Mouse (Mus musculus): ENCODE data around the gene D930048N14Rik. TPM values are rescaled to one million over a fixed set of nuclear protein-coding genes. Genes with fewer than 3 reads are reported as not detected.
"Not testable (repeated sequence)": the region's sequence is repeated elsewhere in the genome, so short reads cannot be mapped to it uniquely, and the experiment has no call there.

The D930048N14Rik gene
- 2.7 and 3.9 TPM in 2 replicates for polyA plus RNA-seq (2015; fragmentation: Nextera tagmentation; extraction: Ambion mirVana)

DNA sequence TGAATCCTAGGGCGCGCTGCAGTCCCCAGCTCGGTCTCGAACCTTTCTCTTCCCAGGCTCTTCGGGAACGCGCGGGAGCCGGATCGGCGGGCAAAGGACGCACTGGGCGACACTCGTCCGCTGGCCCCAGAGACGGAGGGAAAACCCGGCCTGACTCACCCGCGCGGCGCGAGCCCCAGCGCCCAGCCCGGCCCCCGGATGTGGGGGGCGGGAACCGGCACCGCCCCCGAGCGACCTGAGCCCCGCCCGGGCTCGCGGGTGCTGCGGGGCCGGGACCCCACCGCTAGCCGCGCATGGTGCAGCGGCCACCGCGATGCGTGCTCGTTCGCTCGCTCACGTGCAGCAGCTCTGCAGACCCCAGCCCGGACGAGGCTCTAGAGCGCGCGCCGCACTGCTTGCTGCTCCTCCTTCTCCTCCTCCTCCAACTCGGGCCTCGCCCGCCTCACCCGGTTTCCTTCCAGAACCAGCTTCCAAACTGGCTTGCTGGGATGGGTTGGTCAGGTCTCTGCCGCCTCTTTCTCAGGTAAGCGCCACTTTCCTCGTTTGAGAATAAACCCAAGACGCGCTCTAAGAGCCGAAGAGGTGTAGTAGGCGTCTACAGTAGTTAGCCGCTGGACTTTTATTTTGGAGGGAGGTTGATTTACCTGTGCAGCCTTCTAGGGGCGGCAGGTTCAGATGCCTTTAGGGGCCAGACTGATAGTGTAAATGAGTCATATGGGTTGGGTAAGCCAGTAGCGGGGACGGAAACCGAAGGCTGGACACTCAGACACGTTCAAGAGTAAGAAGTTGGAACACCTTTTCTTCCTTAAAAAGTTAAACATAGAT is at the start of gene D930048N14Rik, which contains the start of gene N4bp3:
Gene D930048N14Rik, plus strand, starts transcription at position 264 of the 825 bp plus-strand sequence.
Gene N4bp3, minus strand, starts transcription at position 152 of the 825 bp plus-strand sequence.
- H3K27ac ChIP-seq, result peak within 1 kb of the TSS; percentile 66
- peak within 1 kb of the TSS; percentile 92 for H3K4me2 ChIP-seq
- peak within 1 kb of the TSS; percentile 65 for H3K4me3 ChIP-seq
- no peaks in the 10 kb centered on the region for H3K36me3 ChIP-seq
- peak; percentile 82 for ATAC-seq (ENCODE audit: borderline replicate concordance, extremely low read depth, low FRiP score, low TSS enrichment)
- peak within 1 kb of the TSS; percentile 66 for H3K9ac ChIP-seq
- H3K4me1 ChIP-seq, result peaks cover 27% of the 10 kb centered on the region
- 2% methylated on average over 64 of the region's 70 CpGs for WGBS
- peaks cover 3% of the 10 kb centered on the region; the same call in 1 of the 2 replicates for H3K27me3 ChIP-seq
- H3K9me3 ChIP-seq, result no peaks in the 10 kb centered on the region

- 80% methylated on average over 3 of the region's 3 CpGs for WGBS
- Histone ChIP-seq H3K4me2 (no peak overlapping the region), H3K4me3 (no peak overlapping the region), H3K36me3 (peaks cover 83% of the 10 kb centered on the region), H3K9me3 (no peaks in the 10 kb centered on the region), H3K27ac (no peak overlapping the region), H3K9ac (no peak overlapping the region), H3K4me1 (peaks cover 27% of the 10 kb centered on the region), H3K27me3 (no peaks in the 10 kb centered on the region)
- ATAC-seq (ENCODE audit: borderline replicate concordance, extremely low read depth, low FRiP score, low TSS enrichment), result no peak
Measured at GRCm38 (mm10) chr11:51602253-51602652, 48.5 kb upstream of the D930048N14Rik start.

DNA sequence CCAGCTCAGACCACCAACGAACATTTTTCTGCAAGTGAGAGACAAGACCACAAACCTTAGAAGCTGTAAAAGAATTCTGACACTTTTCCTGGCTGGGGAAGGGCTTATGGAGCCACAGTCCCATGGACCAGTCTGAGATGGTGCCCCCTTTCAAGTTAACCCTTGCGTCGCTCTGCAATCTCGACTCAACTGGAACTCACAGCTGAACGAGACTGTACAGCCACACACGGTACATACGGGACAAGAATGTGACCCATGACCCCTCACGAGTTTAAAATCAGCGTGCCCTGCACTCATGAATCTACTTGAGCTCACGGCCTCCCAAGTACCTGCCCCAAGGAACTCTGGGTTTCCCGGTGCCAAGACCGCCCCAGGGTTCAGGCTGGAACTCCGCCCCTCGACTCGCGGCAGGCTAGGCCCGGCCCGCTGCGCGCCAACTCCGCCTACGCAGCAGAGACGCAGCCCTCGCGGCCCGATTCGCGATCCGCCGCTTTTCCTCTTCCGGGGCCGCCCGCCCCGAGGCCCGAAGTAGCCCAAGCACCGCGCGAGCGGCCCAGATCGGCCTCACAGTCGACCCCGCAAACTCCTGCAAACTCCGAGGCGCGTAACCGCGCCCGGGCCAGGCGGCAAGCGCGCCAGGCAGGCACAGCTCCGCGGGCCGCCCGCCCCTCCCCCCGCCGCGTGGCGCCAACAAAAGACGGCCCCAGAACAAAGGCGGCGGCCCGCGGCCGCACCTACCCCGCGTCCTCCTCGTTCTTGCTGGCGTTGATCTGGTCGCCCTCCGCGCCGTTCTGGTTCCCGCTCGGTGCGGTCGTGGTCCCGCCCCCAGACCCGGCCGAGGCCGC is 44.9 kb upstream of the D930048N14Rik start:
- peak; percentile 81 for ATAC-seq (ENCODE audit: borderline replicate concordance, extremely low read depth, low FRiP score, low TSS enrichment)
- H3K4me3 ChIP-seq, result peak overlapping the region; percentile 99
- H3K4me1 ChIP-seq, result peaks cover 33% of the 10 kb centered on the region
- under 1% methylated on average over 77 of the region's 81 CpGs for WGBS
- peaks cover 48% of the 10 kb centered on the region for H3K36me3 ChIP-seq
- H3K9me3 ChIP-seq, result no peaks in the 10 kb centered on the region
- H3K27me3 ChIP-seq, result no peaks in the 10 kb centered on the region
- peak overlapping the region; percentile 99 for H3K9ac ChIP-seq
- H3K27ac ChIP-seq, result peak overlapping the region; percentile 94
- peak overlapping the region; percentile 71 for H3K4me2 ChIP-seq

GRCm38 (mm10) chr11:51606447-51607095 is 44.2 kb upstream of the D930048N14Rik start, which contains the start of gene Hnrnpab:
Hnrnpab (minus strand) TSS chr11:51606847.
- Histone ChIP-seq H3K9ac (peak within 1 kb of the TSS; percentile 99), H3K27ac (peak within 1 kb of the TSS; percentile 94), H3K9me3 (no peaks in the 10 kb centered on the region), H3K4me1 (peaks cover 33% of the 10 kb centered on the region), H3K27me3 (no peaks in the 10 kb centered on the region), H3K36me3 (peaks cover 40% of the 10 kb centered on the region), H3K4me2 (peak within 1 kb of the TSS; percentile 80), H3K4me3 (peak within 1 kb of the TSS; percentile 99)
- WGBS, result under 1% methylated on average over 83 of the region's 91 CpGs
- ATAC-seq (ENCODE audit: borderline replicate concordance, extremely low read depth, low FRiP score, low TSS enrichment), result peak; percentile 93

DNA sequence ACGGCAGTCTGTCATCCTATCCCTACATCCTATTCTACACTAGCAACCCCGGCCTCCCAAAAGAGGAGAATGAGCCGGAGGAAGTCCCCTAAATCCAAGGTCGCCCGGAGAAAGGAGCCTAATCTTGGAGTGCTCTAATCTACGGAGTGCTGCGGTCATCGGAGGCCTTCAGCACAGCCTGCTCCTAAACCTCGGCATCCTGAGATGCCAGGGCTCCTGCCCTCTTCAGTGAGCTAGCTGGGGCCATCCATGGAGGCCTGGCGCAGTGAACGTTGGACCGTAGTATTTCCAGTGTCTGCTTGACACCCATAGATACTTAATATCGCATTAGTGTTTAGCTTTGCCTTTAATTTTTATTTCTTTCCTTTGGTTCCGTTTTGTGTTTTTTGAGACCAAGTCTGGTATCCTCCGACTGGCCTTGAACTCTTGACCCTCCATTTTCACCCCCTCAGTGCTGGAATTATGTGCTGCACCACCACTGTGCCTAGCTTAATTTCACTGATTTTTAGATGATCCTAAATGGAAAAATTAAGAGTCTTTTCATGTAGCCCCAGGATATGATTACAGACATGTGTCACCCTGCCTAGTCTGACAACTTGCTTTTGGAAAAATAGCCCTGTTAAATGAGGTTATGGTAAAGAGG is 43.5 kb upstream of the D930048N14Rik start:
- H3K9me3 ChIP-seq, result no peaks in the 10 kb centered on the region
- 7% methylated on average over 15 of the region's 15 CpGs for WGBS
- H3K36me3 ChIP-seq, result peaks cover 34% of the 10 kb centered on the region
- peak; percentile 41 for ATAC-seq (ENCODE audit: borderline replicate concordance, extremely low read depth, low FRiP score, low TSS enrichment)
- H3K4me2 ChIP-seq, result peak overlapping the region; percentile 80
- H3K4me3 ChIP-seq, result peak overlapping the region; percentile 99
- no peaks in the 10 kb centered on the region for H3K27me3 ChIP-seq
- peak overlapping the region; percentile 88 for H3K9ac ChIP-seq
- peaks cover 29% of the 10 kb centered on the region for H3K4me1 ChIP-seq
- H3K27ac ChIP-seq, result peak overlapping the region; percentile 94

DNA sequence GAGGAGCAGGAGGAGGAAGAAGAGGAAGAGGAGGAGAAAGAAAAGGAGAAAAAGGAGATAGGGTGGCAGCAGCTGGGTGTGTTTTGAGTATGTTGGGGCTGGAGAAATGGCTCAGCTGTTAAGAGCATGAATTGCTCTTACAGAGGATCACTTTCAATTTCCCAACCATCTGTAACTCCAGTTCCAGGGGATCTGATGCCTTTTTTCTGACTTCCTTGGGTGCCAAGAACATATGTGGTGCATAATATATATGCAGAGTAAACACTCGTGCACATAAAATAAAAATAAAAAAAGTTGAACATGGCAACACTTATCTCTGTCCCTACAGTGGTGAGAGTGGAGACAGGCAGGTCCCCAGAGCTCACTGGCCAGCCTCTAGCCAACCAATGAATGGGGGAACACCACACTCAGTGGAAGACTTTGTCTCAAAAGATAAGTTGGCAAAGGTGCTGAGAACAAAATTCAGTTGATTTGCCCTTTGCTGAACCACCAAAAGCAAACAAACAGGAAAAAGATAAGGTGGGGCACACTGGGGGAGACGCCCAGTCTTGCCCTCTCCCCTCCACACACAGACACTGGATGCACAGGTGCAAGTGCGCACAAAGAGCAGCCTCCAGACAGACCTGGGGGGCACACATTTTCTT is 41.4 kb upstream of the D930048N14Rik start:
- no peak for ATAC-seq (ENCODE audit: borderline replicate concordance, extremely low read depth, low FRiP score, low TSS enrichment)
- peaks cover 12% of the 10 kb centered on the region for H3K36me3 ChIP-seq
- no peak overlapping the region for H3K4me2 ChIP-seq
- H3K9ac ChIP-seq, result no peak overlapping the region
- H3K27me3 ChIP-seq, result no peaks in the 10 kb centered on the region
- H3K4me1 ChIP-seq, result peaks cover 17% of the 10 kb centered on the region
- H3K9me3 ChIP-seq, result no peaks in the 10 kb centered on the region
- H3K27ac ChIP-seq, result no peak overlapping the region
- 68% methylated on average over 3 of the region's 3 CpGs for WGBS
- no peak overlapping the region for H3K4me3 ChIP-seq

DNA sequence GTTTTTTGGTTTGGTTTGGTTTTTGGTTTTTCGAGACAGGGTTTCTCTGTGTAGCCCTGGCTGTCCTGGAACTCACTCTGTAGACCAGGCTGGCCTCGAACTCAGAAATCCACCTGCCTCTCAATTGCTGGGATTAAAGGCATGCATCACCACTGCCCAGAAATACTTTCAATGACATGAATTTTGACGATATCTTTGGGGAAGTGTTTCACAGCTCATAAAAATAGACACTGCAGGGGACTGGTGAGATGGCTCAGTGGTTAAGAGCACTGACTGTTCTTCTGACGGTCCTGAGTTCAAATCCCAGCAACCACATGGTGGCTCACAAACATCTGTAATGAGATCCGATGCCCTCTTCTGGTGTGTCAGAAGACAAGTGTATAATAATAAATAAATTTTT is 40.8 kb upstream of the D930048N14Rik start:
- not testable (repeated sequence) for H3K27me3 ChIP-seq; ATAC-seq (ENCODE audit: borderline replicate concordance, extremely low read depth, low FRiP score, low TSS enrichment); H3K9me3 ChIP-seq; H3K9ac ChIP-seq; H3K27ac ChIP-seq; H3K4me2 ChIP-seq; H3K4me3 ChIP-seq; H3K36me3 ChIP-seq
- 78% methylated on average over 5 of the region's 5 CpGs for WGBS
- H3K4me1 ChIP-seq, result peaks cover 17% of the 10 kb centered on the region

DNA sequence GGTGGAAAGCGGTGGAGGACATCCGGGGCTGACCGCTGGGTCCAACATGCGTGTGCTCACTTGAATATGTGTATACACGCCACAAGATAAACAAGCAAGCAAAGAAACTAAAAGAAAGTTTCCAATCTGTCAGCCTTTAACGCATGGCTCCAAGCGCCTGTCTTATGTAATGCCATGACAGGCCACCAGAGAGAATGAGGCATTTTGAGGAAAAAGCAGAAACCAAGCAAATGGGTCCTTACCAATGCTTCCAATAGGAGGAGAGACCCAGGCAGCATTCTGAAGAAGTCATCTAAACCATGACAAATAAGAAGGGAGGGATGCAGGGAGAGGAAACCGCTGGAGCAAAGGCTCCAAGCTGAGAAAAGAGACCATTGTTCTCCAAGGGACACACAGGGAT is 36.5 kb upstream of the D930048N14Rik start:
- Histone ChIP-seq H3K9ac (no peak overlapping the region), H3K27ac (peak overlapping the region; percentile 98)
- WGBS, result 67% methylated on average over 8 of the region's 8 CpGs

GRCm38 (mm10) chr11:51615129-51615528 is 35.6 kb upstream of the D930048N14Rik start:
- ATAC-seq (ENCODE audit: borderline replicate concordance, extremely low read depth, low FRiP score, low TSS enrichment), result no peak
- no peaks in the 10 kb centered on the region for H3K9me3 ChIP-seq
- H3K36me3 ChIP-seq, result no peaks in the 10 kb centered on the region
- no peaks in the 10 kb centered on the region for H3K27me3 ChIP-seq
- peaks cover 25% of the 10 kb centered on the region for H3K4me1 ChIP-seq
- H3K4me2 ChIP-seq, result peak overlapping the region; percentile 81
- H3K4me3 ChIP-seq, result peak overlapping the region; percentile 41
- WGBS, result 18% methylated on average over 7 of the region's 7 CpGs
- peak overlapping the region; percentile 98 for H3K27ac ChIP-seq
- H3K9ac ChIP-seq, result peak overlapping the region; percentile 59

More for the DNA sequence above, 36.5 kb upstream of the D930048N14Rik start:
- H3K4me2 ChIP-seq, result no peak overlapping the region
- no peak overlapping the region for H3K4me3 ChIP-seq
- H3K9me3 ChIP-seq, result no peaks in the 10 kb centered on the region
- H3K4me1 ChIP-seq, result peaks cover 24% of the 10 kb centered on the region
- no peaks in the 10 kb centered on the region for H3K27me3 ChIP-seq
- no peaks in the 10 kb centered on the region for H3K36me3 ChIP-seq
- ATAC-seq (ENCODE audit: borderline replicate concordance, extremely low read depth, low FRiP score, low TSS enrichment), result no peak

DNA sequence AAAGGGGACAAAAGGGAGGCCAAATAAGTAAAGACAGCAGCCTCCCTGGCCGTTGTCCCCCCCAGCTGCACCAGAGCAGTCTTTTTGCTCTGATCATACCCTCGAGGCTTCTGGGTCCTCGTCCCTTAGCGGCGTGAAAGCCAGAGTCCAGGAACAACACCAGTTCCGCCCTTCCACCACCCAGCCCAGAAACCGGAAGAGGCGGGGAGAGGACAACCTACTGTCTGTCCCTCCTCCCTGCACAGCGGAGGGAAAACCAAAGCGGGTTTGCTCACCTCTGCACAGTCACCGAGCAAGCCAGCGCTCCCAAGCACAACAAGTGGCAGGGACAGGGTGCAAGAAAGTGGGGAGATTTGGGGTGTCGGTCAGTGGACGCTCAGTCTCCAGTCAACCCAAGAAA is 35.2 kb upstream of the D930048N14Rik start:
- peak overlapping the region; percentile 41 for H3K4me3 ChIP-seq
- no peaks in the 10 kb centered on the region for H3K27me3 ChIP-seq
- no peaks in the 10 kb centered on the region for H3K36me3 ChIP-seq
- H3K9me3 ChIP-seq, result no peaks in the 10 kb centered on the region
- peaks cover 30% of the 10 kb centered on the region for H3K4me1 ChIP-seq
- peak overlapping the region; percentile 59 for H3K9ac ChIP-seq
- ATAC-seq (ENCODE audit: borderline replicate concordance, extremely low read depth, low FRiP score, low TSS enrichment), result peak; percentile 73
- WGBS, result 3% methylated on average over 14 of the region's 14 CpGs
- peak overlapping the region; percentile 81 for H3K4me2 ChIP-seq
- peak overlapping the region; percentile 98 for H3K27ac ChIP-seq
